Mouse (Mus musculus) natural killer cell, adult 2 months (primary cell): ENCODE results near the gene Col1a1.
A peak's percentile ranks its signal among the peaks of the same experiment; 100 is the strongest.

Experiments
- DNase-seq, 2 experiments: peaks; one replicate each; pipeline ENCODE4 v3.0.0; 2022; ENCODE audit warnings: low spot score in 2 of 2

The Col1a1 gene

DNA sequence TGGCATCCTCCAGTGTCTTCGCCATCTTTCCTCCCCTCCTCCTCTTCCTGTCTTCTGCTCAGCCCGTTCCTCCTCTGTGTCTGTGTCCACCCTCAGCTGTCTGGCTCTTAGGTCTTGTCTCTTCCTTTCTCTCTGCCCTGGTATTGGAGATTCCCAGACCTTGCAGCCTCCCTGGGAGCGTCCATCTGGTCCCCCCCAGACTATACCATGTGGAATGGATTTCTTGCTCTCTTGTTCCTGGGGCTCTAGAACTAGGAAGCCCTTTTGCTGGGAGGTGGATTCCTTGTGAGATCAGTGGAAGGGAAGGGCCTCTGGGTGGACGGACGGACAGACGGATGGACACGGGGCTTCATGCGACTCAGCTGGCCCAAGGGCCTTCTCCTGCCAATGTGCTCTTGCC, 60.1 kb downstream of the Col1a1 start:
- no peak for DNase-seq

DNA sequence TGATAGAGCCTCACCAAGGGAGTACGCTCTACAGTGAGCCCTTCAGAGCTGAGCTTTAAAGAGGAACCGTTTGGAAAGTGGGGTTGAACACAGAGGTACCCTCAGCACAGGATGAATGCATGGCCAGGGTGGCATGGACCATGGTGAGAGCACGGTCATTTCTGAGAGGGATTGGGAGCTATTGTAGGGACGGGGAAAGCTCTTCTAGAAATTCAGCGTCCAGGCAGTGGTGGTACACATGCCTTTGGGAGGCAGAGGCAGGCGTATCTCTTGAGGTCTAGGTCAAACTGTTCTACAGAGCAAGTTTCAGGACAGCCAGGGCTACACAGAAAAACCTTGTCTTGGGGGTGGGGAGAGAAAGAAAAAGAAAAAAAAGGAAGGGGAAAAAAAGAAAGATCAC, 61.0 kb downstream of the Col1a1 start:
- no peak for DNase-seq

DNA sequence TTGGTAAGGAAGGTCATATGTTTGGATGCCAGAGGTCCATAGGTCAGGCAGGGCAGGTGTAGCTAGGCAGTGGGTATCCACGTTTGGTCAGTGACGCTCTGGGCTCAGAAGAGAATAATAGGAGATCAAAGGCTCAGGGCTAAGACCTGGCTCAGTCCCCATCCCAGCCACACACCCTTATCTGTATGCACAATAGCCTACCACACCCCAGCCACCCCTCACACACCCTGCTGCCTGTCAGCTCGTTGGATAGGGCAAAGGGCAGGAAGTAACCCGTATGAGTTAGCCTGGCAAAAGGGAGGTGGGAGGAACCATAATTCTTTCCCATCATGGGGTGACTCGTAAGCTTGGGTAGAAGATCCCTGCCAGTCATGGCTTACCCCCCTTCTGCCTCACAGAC, 61.6 kb downstream of the Col1a1 start:
- DNase-seq = no peak

DNA sequence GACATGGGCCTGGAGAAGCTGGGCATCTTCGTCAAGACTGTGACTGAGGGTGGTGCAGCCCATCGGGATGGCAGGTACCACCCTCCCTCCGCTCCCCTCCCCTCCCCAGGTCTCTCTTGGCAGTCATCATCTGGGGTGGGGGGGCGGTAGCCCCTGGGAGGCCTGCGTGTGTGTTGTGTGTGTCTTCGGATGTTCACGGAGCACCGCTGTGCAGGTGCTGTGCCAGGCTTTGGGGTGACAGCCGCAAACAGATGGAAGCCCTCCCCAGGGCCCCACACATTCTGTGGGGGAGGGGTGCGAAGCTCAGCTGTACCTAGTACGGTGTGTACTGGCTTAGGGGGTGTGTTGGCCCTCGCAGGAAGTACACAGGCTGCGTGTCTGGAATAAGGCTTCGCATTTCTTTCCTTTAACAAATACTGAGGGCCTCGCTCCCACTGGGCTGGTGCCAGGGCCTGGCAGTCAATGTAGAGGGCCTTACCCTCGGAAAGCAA, 62.1 kb downstream of the Col1a1 start:
- DNase-seq = peak; percentile 51 to 52

DNA sequence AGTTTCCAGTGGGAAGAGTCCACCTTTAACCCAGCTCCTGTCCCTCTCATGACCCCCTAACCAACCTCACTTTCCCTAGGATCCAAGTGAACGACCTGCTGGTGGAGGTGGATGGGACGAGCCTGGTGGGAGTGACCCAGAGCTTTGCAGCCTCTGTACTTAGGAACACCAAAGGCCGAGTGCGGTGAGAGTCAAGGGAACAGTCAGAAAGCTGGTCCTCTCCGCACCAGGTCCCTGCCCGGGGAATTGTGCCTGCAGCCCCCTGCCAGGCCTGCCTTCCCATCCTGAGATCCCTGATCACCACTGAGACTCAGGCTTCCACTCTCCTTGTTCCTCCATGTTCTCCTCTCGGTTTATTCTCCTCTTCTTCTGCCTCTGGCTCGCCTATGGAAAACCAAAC, 64.1 kb downstream of the Col1a1 start:
- no peak for DNase-seq

DNA sequence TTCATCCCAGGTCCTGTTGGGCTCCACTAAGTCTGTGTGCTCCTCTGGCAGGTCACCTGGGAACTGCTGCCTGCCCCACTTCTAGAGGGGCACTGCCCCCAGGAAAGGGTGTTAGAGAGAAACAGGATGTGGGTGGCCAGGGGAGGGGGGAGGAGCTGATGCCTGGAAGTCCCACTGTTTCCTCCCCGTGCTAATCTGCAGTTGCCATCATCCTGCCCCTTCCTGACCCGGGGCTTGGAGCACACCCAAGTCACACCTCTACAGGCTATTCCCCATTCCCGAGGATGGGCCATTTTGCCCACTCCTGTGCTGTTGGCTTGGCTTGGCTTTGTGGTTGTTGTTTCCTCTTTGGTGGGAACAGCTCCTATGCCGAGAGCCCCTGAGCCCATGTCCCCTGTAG, 64.5 kb downstream of the Col1a1 start:
- peak; percentile 49 to 67 for DNase-seq

DNA sequence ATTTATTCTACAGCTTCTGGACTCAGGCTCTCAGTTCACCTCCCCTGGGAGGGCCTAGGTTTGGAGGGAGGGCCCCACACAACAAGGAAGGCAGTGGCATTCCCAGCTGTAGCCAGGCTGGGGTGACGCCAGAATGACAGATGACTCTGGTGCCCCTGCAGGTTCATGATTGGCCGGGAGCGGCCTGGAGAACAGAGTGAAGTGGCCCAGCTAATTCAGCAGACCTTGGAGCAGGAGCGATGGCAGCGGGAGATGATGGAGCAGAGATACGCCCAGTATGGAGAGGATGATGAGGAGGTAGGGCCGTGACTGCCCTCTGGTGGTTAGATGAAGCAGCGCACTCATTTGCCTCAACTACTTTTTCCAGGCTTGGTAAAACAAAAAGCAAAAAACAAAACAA, 65.0 kb downstream of the Col1a1 start:
- peak; percentile 50 to 51 for DNase-seq

DNA sequence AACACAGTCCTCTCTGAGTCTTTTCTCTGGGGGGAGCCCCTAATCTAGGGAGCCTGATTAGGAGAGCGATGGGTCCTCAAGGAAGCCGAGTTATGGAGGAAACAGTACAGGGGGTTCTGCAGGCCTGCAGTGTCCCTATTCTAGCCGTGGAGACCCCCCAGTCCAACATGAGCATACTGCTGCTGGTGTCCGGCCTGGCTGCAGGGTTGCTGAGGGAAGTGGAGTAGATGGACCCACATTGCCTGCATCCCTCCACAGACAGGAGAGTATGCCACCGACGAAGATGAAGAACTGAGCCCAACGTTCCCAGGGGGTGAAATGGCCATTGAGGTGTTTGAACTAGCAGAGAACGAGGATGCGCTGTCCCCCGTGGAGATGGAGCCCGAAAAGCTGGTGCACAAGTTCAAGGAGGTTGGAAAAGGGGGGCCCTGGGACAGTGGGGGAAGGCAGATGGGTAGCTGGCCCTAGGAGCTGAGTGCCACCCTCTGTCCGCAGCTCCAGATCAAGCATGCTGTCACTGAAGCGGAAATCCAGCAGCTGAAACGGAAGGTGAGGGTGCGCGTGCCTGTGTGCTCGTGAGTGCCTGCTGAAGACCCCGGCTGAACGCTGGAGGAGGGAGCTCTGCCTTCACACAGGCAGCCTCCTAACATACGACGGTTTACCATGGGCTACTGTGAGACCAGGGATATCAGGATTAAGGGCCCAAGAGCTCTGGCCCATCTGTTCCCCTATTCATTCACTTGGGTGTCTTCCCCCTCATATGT, 65.7 kb downstream of the Col1a1 start:
- no peak for DNase-seq
